Mouse (Mus musculus) neural tube, embryonic 12.5 days (tissue): ENCODE data around the gene Trip12. TPM values are rescaled to one million over a fixed set of nuclear protein-coding genes. Genes with fewer than 3 reads are reported as not detected.

Source experiments
- ATAC-seq: fragments of 200-750 bp; cut with Nextera tagmentation; 2 replicates; pipeline ENCODE4 v1.8.0; 2017; ENCODE audit warnings: low read depth, mild to moderate bottlenecking, moderate TSS enrichment, moderate library complexity; ENCODE audit not compliant: low FRiP score
- H3K27ac ChIP-seq: fragments of 300-500 bp; sonication (generic); 2 replicates; pipeline ENCODE4 v1.5.1; 2016
- H3K27me3 ChIP-seq: fragments of 300-500 bp; sonication (generic); replicated peaks from 2 replicates; pipeline ENCODE4 v1.6.1; 2016; ENCODE audit warnings: mild to moderate bottlenecking
- H3K36me3 ChIP-seq: fragments of 300-500 bp; sonication (generic); 2 replicates; pipeline ENCODE4 v1.6.1; 2016; ENCODE audit warnings: mild to moderate bottlenecking
- H3K4me1 ChIP-seq: fragments of 300-500 bp; sonication (generic); 2 replicates; pipeline ENCODE4 v1.6.1; 2016
- H3K4me2 ChIP-seq: fragments of 300-500 bp; sonication (generic); replicated peaks from 2 replicates; pipeline ENCODE4 v1.6.1; 2016; ENCODE audit warnings: mild to moderate bottlenecking
- H3K4me3 ChIP-seq: fragments of 300-500 bp; sonication (generic); 2 replicates; pipeline ENCODE4 v1.5.1; 2016
- H3K9ac ChIP-seq: fragments of 300-500 bp; sonication (generic); 2 replicates; pipeline ENCODE4 v1.6.1; 2016; ENCODE audit warnings: mild to moderate bottlenecking
- H3K9me3 ChIP-seq: fragments of 300-500 bp; sonication (generic); 2 replicates; pipeline ENCODE4 v1.6.1; 2016; ENCODE audit warnings: mild to moderate bottlenecking
- WGBS: fragments of 180-500 bp; shearing (Covaris S2); methylation state at CpG from one replicate; pipeline ENCODE4 v1.1.7; 2016; 5-methylcytosine and 5-hydroxymethylcytosine counted together
- polyA plus RNA-seq: library from polyadenylated mRNA; unstranded; fragments of >200 nt; fragmentation: Nextera tagmentation; extraction: Ambion mirVana; gene quantifications from 2 replicates; pipeline ENCODE4 v1.2.1, GENCODE M21; 2016

Gene Trip12
- polyA plus RNA-seq, 1 experiment from 2014 or later = 86.4 TPM

DNA sequence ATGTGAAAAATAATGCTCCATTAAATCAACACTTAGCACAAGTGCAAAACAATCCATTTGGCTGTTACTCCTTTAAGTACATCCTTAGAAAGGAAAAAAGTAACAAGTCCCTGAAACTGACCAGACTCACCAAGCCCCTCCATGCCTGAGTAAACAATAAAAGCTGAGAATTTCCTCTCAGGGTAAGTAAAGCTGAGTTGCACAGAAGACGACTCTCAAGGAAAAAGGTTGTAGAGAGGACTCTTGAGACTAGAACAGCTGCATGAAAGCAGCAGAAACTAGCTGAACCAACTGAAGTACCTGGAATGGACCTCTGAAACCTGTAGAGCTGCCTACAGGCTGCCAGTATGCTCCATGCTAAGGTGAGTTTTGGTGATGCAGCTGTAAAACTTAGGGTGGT lies 103.2 kb downstream of the Trip12 start:
- 63% methylated on average over 1 of the region's 1 CpGs for WGBS
- no peak overlapping the region for H3K9ac ChIP-seq
- peaks cover 37% of the 10 kb centered on the region for H3K36me3 ChIP-seq
- no peak overlapping the region for H3K4me2 ChIP-seq
- no peaks in the 10 kb centered on the region for H3K27me3 ChIP-seq
- no peaks in the 10 kb centered on the region for H3K9me3 ChIP-seq
- H3K27ac ChIP-seq = no peak overlapping the region
- no peak for ATAC-seq
- no peak overlapping the region for H3K4me3 ChIP-seq
- H3K4me1 ChIP-seq = no peaks in the 10 kb centered on the region

DNA sequence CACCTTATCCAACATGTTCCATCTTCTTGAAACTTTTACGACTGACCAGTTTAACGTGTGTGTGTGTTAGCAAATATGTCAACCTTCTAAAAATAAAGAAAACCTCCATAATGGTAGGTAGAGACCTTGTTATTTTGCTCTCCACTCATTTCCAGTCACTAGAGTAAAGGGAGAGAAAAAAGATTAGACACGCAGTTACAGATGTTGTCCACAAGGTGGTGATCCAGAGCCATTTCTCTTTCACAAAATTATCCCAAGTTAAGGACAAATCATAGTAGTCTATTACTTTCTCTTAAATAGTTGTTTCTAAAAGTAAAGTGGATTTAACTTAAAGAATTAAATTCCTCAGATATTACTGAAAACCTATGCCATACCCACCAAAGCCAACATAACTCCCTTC lies 106.5 kb downstream of the Trip12 start:
- no peak for ATAC-seq
- no peaks in the 10 kb centered on the region for H3K4me1 ChIP-seq
- H3K9ac ChIP-seq = no peak overlapping the region
- 62% methylated on average over 3 of the region's 3 CpGs for WGBS
- H3K4me2 ChIP-seq = no peak overlapping the region
- H3K27me3 ChIP-seq = no peaks in the 10 kb centered on the region
- no peaks in the 10 kb centered on the region for H3K9me3 ChIP-seq
- H3K4me3 ChIP-seq = no peak overlapping the region
- H3K36me3 ChIP-seq = peaks cover 30% of the 10 kb centered on the region
- H3K27ac ChIP-seq = no peak overlapping the region

DNA sequence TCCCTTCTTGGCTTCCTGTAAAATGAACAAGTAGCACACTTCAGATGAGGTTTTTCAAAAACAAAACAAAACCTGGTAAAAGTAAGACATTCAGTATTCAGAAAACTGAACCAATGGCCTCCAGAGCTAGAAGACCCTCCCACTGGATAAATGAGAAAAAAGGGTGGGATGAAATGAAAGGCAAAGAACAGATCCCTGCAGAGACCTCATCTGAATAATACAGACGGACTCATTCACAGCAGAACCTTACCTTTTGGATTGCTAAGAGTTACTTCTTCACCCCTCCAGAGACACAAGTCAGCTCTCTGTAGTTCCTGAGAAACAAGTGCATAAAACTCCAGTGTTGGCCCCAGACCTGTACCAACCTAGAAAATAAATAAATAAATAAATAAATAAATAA lies 108.6 kb downstream of the Trip12 start:
- Histone ChIP-seq H3K36me3 (peaks cover 32% of the 10 kb centered on the region), H3K9ac (no peak overlapping the region), H3K4me1 (no peaks in the 10 kb centered on the region), H3K9me3 (no peaks in the 10 kb centered on the region), H3K27me3 (no peaks in the 10 kb centered on the region), H3K4me2 (no peak overlapping the region), H3K27ac (no peak overlapping the region), H3K4me3 (no peak overlapping the region)
- WGBS = 62% methylated on average over 1 of the region's 1 CpGs
- ATAC-seq = no peak

DNA sequence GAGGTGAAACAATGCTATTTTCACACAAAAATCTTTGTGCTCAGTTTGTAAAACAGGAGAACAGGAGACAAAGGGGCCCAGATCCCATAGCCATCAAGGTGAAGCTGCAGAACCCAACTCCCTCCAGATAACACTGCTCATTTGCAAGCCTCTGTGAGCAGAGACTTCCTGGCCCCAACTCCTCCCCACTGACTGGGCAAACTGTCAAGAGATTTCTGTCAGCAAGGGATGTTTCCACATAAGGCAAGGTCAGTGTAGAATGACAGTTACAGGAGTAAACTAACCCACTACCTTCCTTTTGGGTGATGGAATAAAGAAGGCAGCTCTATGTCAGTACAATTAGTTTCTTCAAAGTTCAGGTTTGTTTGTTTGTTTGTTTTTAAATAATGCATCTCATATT lies 117.5 kb downstream of the Trip12 start:
- H3K9me3 ChIP-seq = no peaks in the 10 kb centered on the region
- H3K9ac ChIP-seq = no peak overlapping the region
- no peaks in the 10 kb centered on the region for H3K4me1 ChIP-seq
- H3K4me2 ChIP-seq = no peak overlapping the region
- no peaks in the 10 kb centered on the region for H3K27me3 ChIP-seq
- H3K27ac ChIP-seq = no peak overlapping the region
- peaks cover 53% of the 10 kb centered on the region for H3K36me3 ChIP-seq
- no peak for ATAC-seq
- no peak overlapping the region for H3K4me3 ChIP-seq

DNA sequence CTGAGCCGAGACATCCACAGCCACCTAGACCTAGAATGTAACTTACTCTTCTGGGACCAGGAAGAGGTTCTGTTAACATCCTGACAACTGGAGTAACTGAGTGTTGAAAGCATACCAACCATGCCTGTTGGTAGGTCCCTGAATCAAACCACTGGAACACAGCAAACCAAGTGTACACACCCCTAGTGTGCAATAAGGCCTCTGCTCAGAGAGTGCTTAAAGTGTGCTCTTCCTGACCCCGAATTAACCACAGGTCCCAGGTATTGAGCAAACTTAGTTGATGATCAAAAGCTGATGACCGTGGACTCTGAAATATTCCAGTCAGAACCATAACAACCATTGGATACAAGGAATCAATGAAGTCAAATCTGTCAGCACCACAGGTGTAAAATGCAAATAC lies 117.9 kb downstream of the Trip12 start:
- Histone ChIP-seq H3K27ac (no peak overlapping the region), H3K4me2 (no peak overlapping the region), H3K9me3 (no peaks in the 10 kb centered on the region), H3K36me3 (peaks cover 49% of the 10 kb centered on the region), H3K4me1 (no peaks in the 10 kb centered on the region), H3K4me3 (no peak overlapping the region), H3K9ac (no peak overlapping the region), H3K27me3 (no peaks in the 10 kb centered on the region)
- peak; percentile 43; the same call in 1 of the 2 replicates for ATAC-seq
- 89% methylated on average over 3 of the region's 3 CpGs for WGBS

DNA sequence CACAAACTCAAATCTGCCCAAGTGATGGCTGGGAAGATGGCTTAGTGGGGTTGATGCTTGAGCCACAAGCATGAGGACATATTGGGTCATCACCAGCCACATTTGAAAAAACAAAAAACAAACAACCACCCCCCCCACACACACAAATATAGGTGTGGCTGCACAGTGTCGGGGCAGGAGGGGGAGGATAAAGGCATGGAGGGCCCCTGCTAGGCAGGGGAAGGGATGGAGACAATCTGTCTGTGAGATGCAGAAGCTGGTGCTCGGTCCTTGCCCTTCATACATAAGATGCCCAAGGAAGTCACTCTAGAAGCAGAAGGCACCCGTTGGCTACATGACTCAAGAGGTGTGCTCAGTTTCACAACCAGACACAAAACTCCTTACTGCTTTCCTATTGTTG lies 118.4 kb downstream of the Trip12 start:
- peak; percentile 57; the same call in 1 of the 2 replicates for ATAC-seq
- 94% methylated on average over 3 of the region's 3 CpGs for WGBS

DNA sequence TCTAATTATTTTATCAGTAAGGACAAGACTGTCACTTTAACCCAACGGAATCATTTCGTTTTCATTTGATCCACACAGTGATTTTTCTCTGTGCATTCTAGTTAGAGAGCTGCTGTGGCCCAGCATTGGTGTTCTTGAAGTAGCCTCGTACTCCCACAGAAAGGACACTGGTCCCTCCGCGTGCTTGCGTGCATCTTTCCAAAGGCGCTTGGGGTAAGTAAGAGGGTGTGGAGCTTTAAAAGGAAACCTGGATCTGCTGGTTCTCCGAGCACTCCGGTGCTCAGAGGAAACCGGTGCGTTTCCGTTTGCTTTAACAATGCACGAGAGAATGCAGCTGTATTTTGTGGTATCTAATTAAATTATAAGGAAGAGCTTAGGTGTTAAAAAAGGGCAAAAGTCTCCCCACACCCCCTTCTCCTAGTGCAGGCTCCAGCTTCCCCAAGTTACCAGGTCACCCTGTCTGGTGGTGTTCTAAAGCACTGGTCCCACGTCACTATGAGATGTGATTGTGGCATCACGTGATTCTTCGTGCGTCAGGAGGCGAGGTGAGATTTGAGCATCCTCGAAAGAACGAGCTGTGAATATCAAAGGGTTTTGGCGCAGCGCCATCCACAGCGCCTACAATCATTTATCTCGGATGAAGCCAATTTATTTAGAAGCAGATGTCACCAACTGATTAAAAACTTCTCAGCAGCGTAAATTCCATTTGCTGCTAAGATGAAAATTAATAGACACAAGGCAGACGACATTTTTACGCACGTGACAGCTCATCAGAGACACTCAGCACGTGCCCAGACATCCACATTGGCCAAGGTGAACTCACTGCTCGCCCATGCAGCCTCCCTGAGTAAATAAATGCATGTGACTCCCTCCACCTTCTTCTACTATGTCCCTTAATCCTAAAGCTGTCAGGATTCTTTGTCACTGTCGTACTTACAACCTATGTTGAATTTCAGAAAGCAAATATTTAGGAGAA lies 130.2 kb downstream of the Trip12 start:
- Histone ChIP-seq H3K4me3 (peak overlapping the region; percentile 3; the same call in 1 of the 2 replicates), H3K9ac (peak overlapping the region; percentile 52; the same call in 1 of the 2 replicates), H3K4me1 (no peaks in the 10 kb centered on the region), H3K27me3 (no peaks in the 10 kb centered on the region), H3K9me3 (no peaks in the 10 kb centered on the region), H3K4me2 (peak overlapping the region; percentile 53), H3K27ac (peak overlapping the region; percentile 42; the same call in 1 of the 2 replicates), H3K36me3 (no peaks in the 10 kb centered on the region)
- 19% methylated on average over 31 of the region's 31 CpGs for WGBS
- ATAC-seq = peak; percentile 77

More for the DNA sequence above, 118.4 kb downstream of the Trip12 start:
- Histone ChIP-seq H3K27ac (no peak overlapping the region), H3K9me3 (no peaks in the 10 kb centered on the region), H3K4me3 (no peak overlapping the region), H3K27me3 (no peaks in the 10 kb centered on the region), H3K4me1 (no peaks in the 10 kb centered on the region), H3K4me2 (no peak overlapping the region), H3K36me3 (peaks cover 46% of the 10 kb centered on the region), H3K9ac (no peak overlapping the region)

DNA sequence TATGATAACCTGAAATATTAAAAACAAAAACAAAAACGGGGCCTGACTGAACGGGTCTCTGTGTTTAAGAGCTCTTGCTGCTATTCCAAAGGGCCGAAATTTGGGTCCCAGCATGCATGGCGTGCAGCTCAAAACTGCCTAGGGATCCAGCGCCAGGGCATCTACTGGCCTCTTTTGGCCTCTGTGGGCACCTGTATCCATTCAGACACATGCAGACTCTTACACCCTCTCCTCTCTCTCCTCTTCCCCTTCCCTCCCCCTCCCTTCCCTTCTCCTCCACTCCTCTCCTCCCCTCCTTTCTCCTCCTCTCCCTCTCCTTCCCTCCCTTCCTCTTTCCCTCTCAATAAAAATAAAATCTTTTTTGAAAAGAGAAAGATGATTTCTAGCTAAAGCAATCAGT lies 130.9 kb downstream of the Trip12 start:
- 28% methylated on average over 5 of the region's 5 CpGs for WGBS
- Histone ChIP-seq H3K36me3 (no peaks in the 10 kb centered on the region), H3K9ac (0 out of 2 replicates have a peak overlapping the region, but pooled peaks have one; percentile 52), H3K4me1 (no peaks in the 10 kb centered on the region), H3K9me3 (no peaks in the 10 kb centered on the region), H3K4me3 (no peak overlapping the region), H3K27me3 (no peaks in the 10 kb centered on the region), H3K27ac (no peak overlapping the region), H3K4me2 (peak overlapping the region; percentile 53)
- ATAC-seq = peak; percentile 67

DNA sequence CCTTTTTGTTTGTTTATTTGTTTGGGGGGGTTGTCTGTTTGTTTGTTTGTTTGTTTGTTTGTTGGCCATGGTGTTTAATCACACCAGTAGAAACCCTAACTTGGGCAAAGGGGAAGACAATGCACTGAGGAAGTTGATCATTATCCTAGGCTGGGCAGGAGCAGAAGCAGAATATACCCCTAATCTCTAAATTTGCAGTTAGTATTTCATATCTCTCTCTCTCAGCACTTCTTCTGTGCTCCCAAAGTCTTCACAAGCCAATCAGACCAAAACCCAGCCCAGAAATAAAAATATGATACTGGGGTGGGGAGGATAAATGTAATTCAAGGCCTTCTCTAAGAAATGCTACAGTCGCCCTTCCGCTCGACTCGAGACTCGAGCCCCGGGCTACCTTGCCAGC lies 140.1 kb downstream of the Trip12 start:
- Histone ChIP-seq H3K4me2 (no peak overlapping the region), H3K4me1 (peaks cover 7% of the 10 kb centered on the region)
- WGBS = 97% methylated on average over 6 of the region's 6 CpGs

DNA sequence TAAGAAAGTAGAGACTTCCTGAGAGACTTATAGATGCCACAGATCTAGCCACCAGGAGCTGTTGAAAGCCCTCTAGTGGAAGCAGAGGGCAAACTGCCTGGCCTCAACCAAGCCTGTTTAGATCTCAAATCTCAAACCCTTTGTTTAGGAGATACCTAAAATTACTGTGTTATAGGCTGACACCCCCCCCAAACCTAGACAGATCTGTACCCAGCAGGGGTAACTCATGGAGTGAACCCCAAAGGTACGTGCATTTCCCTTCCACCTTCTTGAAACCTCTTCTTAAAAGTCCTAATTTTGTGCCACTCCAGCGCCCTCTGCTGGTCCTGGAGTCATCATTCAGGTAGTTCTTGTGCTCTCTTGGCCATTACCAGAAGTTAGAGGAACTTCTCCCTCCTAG lies 143.2 kb downstream of the Trip12 start:
- 4% methylated on average over 2 of the region's 2 CpGs for WGBS
- Histone ChIP-seq H3K27ac (no peak overlapping the region), H3K27me3 (no peaks in the 10 kb centered on the region), H3K4me3 (no peak overlapping the region), H3K9me3 (no peaks in the 10 kb centered on the region), H3K9ac (no peak overlapping the region), H3K4me1 (peaks cover 18% of the 10 kb centered on the region), H3K4me2 (no peak overlapping the region), H3K36me3 (no peaks in the 10 kb centered on the region)
- ATAC-seq = no peak

More for the DNA sequence above, 140.1 kb downstream of the Trip12 start:
- H3K27me3 ChIP-seq = no peaks in the 10 kb centered on the region
- no peaks in the 10 kb centered on the region for H3K36me3 ChIP-seq
- no peak overlapping the region for H3K9ac ChIP-seq
- no peak for ATAC-seq
- no peak overlapping the region for H3K27ac ChIP-seq
- H3K4me3 ChIP-seq = no peak overlapping the region
- no peaks in the 10 kb centered on the region for H3K9me3 ChIP-seq

DNA sequence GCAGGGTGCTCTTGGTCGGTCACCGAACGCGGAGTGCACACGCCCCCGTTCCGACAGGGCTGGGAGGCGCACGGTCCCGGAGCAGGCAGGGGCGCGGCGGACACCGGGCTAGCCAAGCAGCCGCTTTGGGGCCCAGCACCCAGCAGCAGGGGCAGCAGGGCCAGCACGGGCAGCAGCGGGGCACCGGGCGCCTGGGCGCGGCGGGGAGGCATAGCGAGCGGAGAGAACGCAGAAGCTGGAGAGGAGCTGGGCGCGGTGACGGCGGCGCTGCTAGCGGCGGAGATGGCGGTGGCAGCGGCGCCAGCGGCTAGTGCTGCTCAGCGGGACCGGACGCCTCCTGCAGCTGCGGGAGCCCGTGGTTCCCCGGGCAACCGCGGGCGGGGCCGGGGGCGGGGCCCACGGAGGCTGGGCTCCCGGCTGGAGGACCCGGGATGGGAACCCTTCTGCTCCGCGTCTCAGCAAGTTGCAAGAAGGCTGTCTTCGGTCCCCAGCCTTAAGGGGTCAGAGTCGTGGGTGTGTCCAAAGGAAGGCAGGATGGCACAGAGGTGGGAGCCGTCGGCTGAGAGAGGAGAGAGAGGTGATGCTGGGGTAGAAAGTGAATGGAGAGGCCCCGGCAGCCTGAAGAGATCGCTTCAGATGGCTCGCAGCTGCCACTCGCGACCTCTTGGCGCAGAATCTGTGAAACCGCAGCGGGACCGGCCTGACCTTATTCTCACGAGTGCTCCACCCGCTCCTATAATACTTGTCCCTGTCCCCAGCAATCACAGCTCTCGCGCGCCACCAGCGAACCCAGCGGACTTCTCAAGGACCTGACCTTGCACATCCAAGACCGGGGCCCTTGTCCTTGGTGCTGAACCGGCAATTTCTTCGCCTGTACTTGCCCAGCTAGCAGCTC lies 144.6 kb downstream of the Trip12 start, which contains the start of gene Dner:
Dner (minus strand) TSS at position 705 of the 895 bp plus-strand sequence.
- peak within 1 kb of the TSS; percentile 90 for H3K9ac ChIP-seq
- peaks cover 18% of the 10 kb centered on the region for H3K4me1 ChIP-seq
- peak within 1 kb of the TSS; percentile 86 for H3K4me2 ChIP-seq
- H3K36me3 ChIP-seq = no peaks in the 10 kb centered on the region
- peak; percentile 82 for ATAC-seq
- peak within 1 kb of the TSS; percentile 83 for H3K4me3 ChIP-seq
- under 1% methylated on average over 75 of the region's 75 CpGs for WGBS
- H3K27ac ChIP-seq = peak within 1 kb of the TSS; percentile 86
- H3K9me3 ChIP-seq = no peaks in the 10 kb centered on the region
- no peaks in the 10 kb centered on the region for H3K27me3 ChIP-seq
